ENCODE assay signal across 21 mouse cellular contexts in the genomic region with DNA sequence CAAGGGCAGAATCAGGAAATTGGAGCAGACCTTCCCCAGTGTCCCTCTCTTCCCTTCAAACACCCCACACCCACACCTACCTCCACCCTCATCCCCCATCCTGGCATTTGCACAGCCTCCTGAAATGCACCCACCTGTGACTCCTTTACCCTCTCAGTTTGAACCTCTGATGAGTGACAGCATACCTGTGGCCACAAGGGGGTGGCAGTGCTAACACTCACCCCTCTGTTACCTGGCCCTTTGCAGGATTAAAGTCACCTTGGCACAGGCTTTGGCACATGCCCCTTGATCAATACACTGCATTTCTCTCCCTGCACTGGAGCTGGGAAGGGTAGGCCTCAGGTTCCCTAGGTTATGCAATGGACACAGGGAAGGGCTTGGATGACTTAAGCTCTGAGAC. TPM values are rescaled to one million over a fixed set of nuclear protein-coding genes. Genes with fewer than 3 reads are reported as not detected.
DNase-seq lines count a peak whose midpoint lies in the region; ATAC-seq and TF ChIP-seq lines count a peak whose summit lies in the region.
"Had no signal": no experiment of that assay in that cellular context is flagged by ENCODE, and none has a peak within 500 bp of the region (broad histone marks: within the 10 kb centered on the region; RNA-seq: fewer than 3 reads in every experiment).

No protein-coding gene starts in this region.

- no peak overlapping the region for H3K9ac ChIP-seq in embryonic facial prominence, embryonic 11.5 days (replicated peaks; ENCODE audit: low read length)
- no peak overlapping the region for H3K9ac ChIP-seq in liver, postnatal 0 days (replicated peaks)
- H3K9ac ChIP-seq in liver, embryonic 12.5 days = no peak overlapping the region
- H3K9ac ChIP-seq in midbrain, postnatal 0 days (replicated peaks; ENCODE audit: low read length, poor library complexity, severe bottlenecking) = no peak overlapping the region
- H3K9ac ChIP-seq: hindbrain, embryonic 12.5 days; liver, embryonic 15.5 days; midbrain, embryonic 12.5 days had no signal

- no peak for TF ChIP-seq POLR2A in kidney, adult 2 months (IDR thresholded peaks at IDR 0.05; ENCODE audit: low read depth, low read length)

- H3K4me1 ChIP-seq in embryonic facial prominence, embryonic 11.5 days (ENCODE audit: control insufficient read depth, insufficient read depth, low read length) = 0 out of 2 replicates have a peak, but pooled peaks cover 4% of the 10 kb centered on the region
- H3K4me1 ChIP-seq in embryonic facial prominence, embryonic 10.5 days = peaks cover 30% of the 10 kb centered on the region
- H3K4me1 ChIP-seq in kidney, adult 2 months (ENCODE audit: control insufficient read depth, insufficient read depth, low read length) = no peaks in the 10 kb centered on the region
- no peaks in the 10 kb centered on the region; the same call in 1 of the 2 replicates for H3K4me1 ChIP-seq in liver, postnatal 0 days (ENCODE audit: insufficient read depth)
- no peaks in the 10 kb centered on the region for H3K4me1 ChIP-seq in liver, embryonic 12.5 days
- H3K4me1 ChIP-seq in midbrain, postnatal 0 days (ENCODE audit: insufficient read depth, low read length) = no peaks in the 10 kb centered on the region
- H3K4me1 ChIP-seq in midbrain, embryonic 10.5 days = peaks cover 25% of the 10 kb centered on the region
- H3K4me1 ChIP-seq: liver, embryonic 15.5 days had no signal

- H3K36me3 ChIP-seq in embryonic facial prominence, embryonic 11.5 days (replicated peaks; ENCODE audit: control insufficient read depth, insufficient read depth, low read depth, low read length) = no peaks in the 10 kb centered on the region
- no peaks in the 10 kb centered on the region for H3K36me3 ChIP-seq in embryonic facial prominence, embryonic 10.5 days (replicated peaks)
- no peaks in the 10 kb centered on the region for H3K36me3 ChIP-seq in kidney, adult 2 months (ENCODE audit: control insufficient read depth, insufficient read depth, low read length)
- no peaks in the 10 kb centered on the region for H3K36me3 ChIP-seq in liver, postnatal 0 days (replicated peaks; ENCODE audit: insufficient read depth, low read length)
- no peaks in the 10 kb centered on the region for H3K36me3 ChIP-seq in liver, embryonic 12.5 days
- no peaks in the 10 kb centered on the region for H3K36me3 ChIP-seq in midbrain, postnatal 0 days (ENCODE audit: insufficient read depth, low read length)
- no peaks in the 10 kb centered on the region for H3K36me3 ChIP-seq in midbrain, embryonic 10.5 days
- H3K36me3 ChIP-seq: heart, embryonic 10.5 days; hindbrain, embryonic 12.5 days; liver, embryonic 15.5 days; midbrain, embryonic 12.5 days had no signal

- peak; percentile 2 for DNase-seq in embryonic facial prominence, embryonic 11.5 days (ENCODE audit: low spot score)
- DNase-seq in embryonic facial prominence, embryonic 10.5 days (ENCODE audit: low spot score) = no peak
- no peak for DNase-seq in kidney, adult 2 months
- no peak for DNase-seq in kidney, adult 18-20 months
- no peak for DNase-seq in liver, postnatal 0 days
- no peak for DNase-seq in midbrain, postnatal 0 days (ENCODE audit: low spot score)
- no peak for DNase-seq in midbrain, embryonic 10.5 days (ENCODE audit: low spot score)
- DNase-seq: adrenal gland, postnatal 14 days; cerebellum, adult 2 months; cerebellum, postnatal 25 days; heart, postnatal 10 days; kidney, adult 9 months; left cerebral cortex, postnatal 4 days; right cerebral cortex, postnatal 25 days; thymus, postnatal 14 days had no signal

- peaks cover 26% of the 10 kb centered on the region for H3K27me3 ChIP-seq in embryonic facial prominence, embryonic 11.5 days (ENCODE audit: control insufficient read depth, insufficient read depth, low read length)
- H3K27me3 ChIP-seq in embryonic facial prominence, embryonic 10.5 days (replicated peaks; ENCODE audit: low read depth, poor library complexity, severe bottlenecking) = peaks cover 79% of the 10 kb centered on the region
- H3K27me3 ChIP-seq in kidney, adult 2 months (replicated peaks; ENCODE audit: control insufficient read depth, insufficient read depth, low read length) = peaks cover 2% of the 10 kb centered on the region; the same call in 1 of the 2 replicates
- H3K27me3 ChIP-seq in liver, postnatal 0 days (ENCODE audit: insufficient read depth, low read length) = peaks cover 42% of the 10 kb centered on the region
- peaks cover 62% of the 10 kb centered on the region for H3K27me3 ChIP-seq in liver, embryonic 12.5 days (replicated peaks)
- peaks cover 60% of the 10 kb centered on the region for H3K27me3 ChIP-seq in midbrain, postnatal 0 days (ENCODE audit: insufficient read depth, low read length)
- H3K27me3 ChIP-seq in midbrain, embryonic 10.5 days (ENCODE audit: low read depth, poor library complexity, severe bottlenecking) = peaks cover 73% of the 10 kb centered on the region

- no peak overlapping the region for H3K27ac ChIP-seq in embryonic facial prominence, embryonic 11.5 days (replicated peaks; ENCODE audit: low read depth, low read length)
- H3K27ac ChIP-seq in embryonic facial prominence, embryonic 10.5 days (replicated peaks) = no peak overlapping the region
- H3K27ac ChIP-seq in kidney, adult 2 months (ENCODE audit: insufficient read depth, low read depth, low read length) = no peak overlapping the region
- no peak overlapping the region for H3K27ac ChIP-seq in liver, postnatal 0 days (ENCODE audit: low read depth)
- no peak overlapping the region for H3K27ac ChIP-seq in liver, embryonic 12.5 days
- no peak overlapping the region for H3K27ac ChIP-seq in midbrain, postnatal 0 days (ENCODE audit: low read depth, low read length)
- H3K27ac ChIP-seq in midbrain, embryonic 10.5 days (replicated peaks) = no peak overlapping the region
- H3K27ac ChIP-seq: heart, embryonic 10.5 days; hindbrain, embryonic 12.5 days; liver, embryonic 15.5 days; midbrain, embryonic 12.5 days had no signal

- no peaks in the 10 kb centered on the region for H3K9me3 ChIP-seq in embryonic facial prominence, embryonic 11.5 days (replicated peaks; ENCODE audit: control insufficient read depth, low read length)
- H3K9me3 ChIP-seq in embryonic facial prominence, embryonic 10.5 days = no peaks in the 10 kb centered on the region
- no peaks in the 10 kb centered on the region for H3K9me3 ChIP-seq in liver, postnatal 0 days (ENCODE audit: low read length)
- H3K9me3 ChIP-seq in liver, embryonic 12.5 days (replicated peaks) = no peaks in the 10 kb centered on the region
- no peaks in the 10 kb centered on the region for H3K9me3 ChIP-seq in midbrain, postnatal 0 days (ENCODE audit: low read length)
- no peaks in the 10 kb centered on the region for H3K9me3 ChIP-seq in midbrain, embryonic 10.5 days (replicated peaks)
- H3K9me3 ChIP-seq: heart, embryonic 10.5 days; hindbrain, embryonic 12.5 days; liver, embryonic 15.5 days; midbrain, embryonic 12.5 days had no signal

- no peak for ATAC-seq in embryonic facial prominence, embryonic 11.5 days (replicated peaks; ENCODE audit: insufficient number of reproducible peaks, low FRiP score, low TSS enrichment, low read depth)
- no peak for ATAC-seq in liver, postnatal 0 days
- ATAC-seq in liver, embryonic 12.5 days = no peak
- ATAC-seq in midbrain, postnatal 0 days (ENCODE audit: low FRiP score) = no peak
- ATAC-seq: forebrain, embryonic 14.5 days had no signal

- TF ChIP-seq CTCF in kidney, adult 2 months (conservative IDR thresholded peaks at IDR 0.05; ENCODE audit: insufficient read depth, insufficient read length, low read depth, low read length) = peak; percentile 66
- peak; percentile 46 for TF ChIP-seq CTCF in liver, postnatal 0 days (IDR thresholded peaks at IDR 0.05; ENCODE audit: low read depth)
- TF ChIP-seq CTCF in midbrain, postnatal 0 days (IDR thresholded peaks at IDR 0.05) = peak; percentile 46; the same call in 1 of the 2 replicates

- no peak for TF ChIP-seq EP300 in liver, postnatal 0 days (IDR thresholded peaks at IDR 0.05; ENCODE audit: low read depth)

- H3K4me2 ChIP-seq in embryonic facial prominence, embryonic 11.5 days (ENCODE audit: low read depth, low read length) = no peak overlapping the region
- H3K4me2 ChIP-seq in liver, postnatal 0 days (ENCODE audit: low read depth, low read length) = no peak overlapping the region
- H3K4me2 ChIP-seq in liver, embryonic 12.5 days = no peak overlapping the region
- no peak overlapping the region for H3K4me2 ChIP-seq in midbrain, postnatal 0 days (ENCODE audit: low read depth, low read length, poor library complexity, severe bottlenecking)
- H3K4me2 ChIP-seq: hindbrain, embryonic 12.5 days; liver, embryonic 15.5 days; midbrain, embryonic 12.5 days had no signal

- H3K4me3 ChIP-seq in embryonic facial prominence, embryonic 11.5 days (ENCODE audit: low read depth, low read length) = no peak overlapping the region
- no peak overlapping the region for H3K4me3 ChIP-seq in embryonic facial prominence, embryonic 10.5 days
- H3K4me3 ChIP-seq in kidney, adult 2 months (ENCODE audit: insufficient read depth, low read depth, low read length) = no peak overlapping the region
- H3K4me3 ChIP-seq in liver, postnatal 0 days (ENCODE audit: low read depth, low read length) = no peak overlapping the region
- H3K4me3 ChIP-seq in liver, embryonic 12.5 days = no peak overlapping the region
- H3K4me3 ChIP-seq in midbrain, postnatal 0 days (ENCODE audit: low read depth, low read length) = no peak overlapping the region
- H3K4me3 ChIP-seq in midbrain, embryonic 10.5 days = no peak overlapping the region
- H3K4me3 ChIP-seq: heart, embryonic 10.5 days; hindbrain, embryonic 12.5 days; liver, embryonic 15.5 days; midbrain, embryonic 12.5 days had no signal

RNA-seq across cellular contexts. Expression of gene Msx1, which starts 10.2 kb away (rescaled TPM):
- 330 and 367 TPM in 2 replicates for polyA plus RNA-seq in embryonic facial prominence, embryonic 11.5 days (2014; fragmentation: Nextera tagmentation; extraction: Ambion mirVana)
- 333 and 362 TPM in 2 replicates for polyA plus RNA-seq in embryonic facial prominence, embryonic 10.5 days (2016; fragmentation: Nextera tagmentation; extraction: Ambion mirVana)
- polyA plus RNA-seq in kidney, adult 2 months (2012; rRNA removed) = 1.0 and 1.1 TPM in 2 replicates
- polyA plus RNA-seq in liver, postnatal 0 days (2015; fragmentation: Nextera tagmentation; extraction: Ambion mirVana) = not detected in 2 replicates
- 0.51 and 0.63 TPM in 2 replicates for polyA plus RNA-seq in liver, embryonic 12.5 days (2016; fragmentation: Nextera tagmentation; extraction: Ambion mirVana)
- 12.2 and 12.3 TPM in 2 replicates for total RNA-seq in midbrain, postnatal 0 days (2014; rRNA removed)
- polyA plus RNA-seq in midbrain, postnatal 0 days (2015; fragmentation: Nextera tagmentation; extraction: Ambion mirVana) = 8.0 and 8.3 TPM in 2 replicates
- polyA plus RNA-seq in midbrain, embryonic 10.5 days (2016; fragmentation: Nextera tagmentation; extraction: Ambion mirVana) = 150 and 155 TPM in 2 replicates

Comparison
In these comparisons a context has a peak if more than half of its experiments do, and no peak if none do; other contexts are left out.
1. RNA of gene Msx1, which starts 10.2 kb away (polyA plus RNA-seq): 333 to 362 TPM in embryonic facial prominence, embryonic 10.5 days, 330 to 367 TPM in embryonic facial prominence, embryonic 11.5 days and 150 to 155 TPM in midbrain, embryonic 10.5 days; 8.0 to 8.3 TPM in midbrain, postnatal 0 days, 1.0 to 1.1 TPM in kidney, adult 2 months, 0.51 to 0.63 TPM in liver, embryonic 12.5 days and not detected in liver, postnatal 0 days; every median in the first group is over 10 times any median in the second.
2. Peak in every context shown above with its lines, with median percentiles within 50 percentile points of each other: CTCF ChIP-seq.